Mouse (Mus musculus) heart, postnatal 10 days (tissue): ENCODE data around the gene Lrrc73. TPM values are rescaled to one million over a fixed set of nuclear protein-coding genes. Genes with fewer than 3 reads are reported as not detected.

Source experiments
- DNase-seq, 2 experiments: peaks; one replicate each; pipeline ENCODE4 v3.0.0; 2021
- intact Hi-C: fragments of 180-260 bp; cut with DNase I; formaldehyde crosslinking; loops from one replicate; pipeline ENCODE4 v1.15.1; 2025
- total RNA-seq, 2 experiments: library from RNA; stranded (reverse); gene quantifications; 2 replicates each; pipeline ENCODE4 v1.2.3; 2021

Gene Lrrc73
- total RNA-seq, 2 experiments from 2014 or later: 0.38 to 0.40 TPM

GRCm38 (mm10) chr17:46258279-46259053 lies 5.1 kb downstream of the Lrrc73 start:
- intact Hi-C loops: no loop called here
- DNase-seq: no peak

- intact Hi-C loops: no loop called here
- DNase-seq: no peak
Measured at GRCm38 (mm10) chr17:46259675-46260074, 6.3 kb downstream of the Lrrc73 start.

- intact Hi-C loops: no loop called here
- no peak for DNase-seq
Measured at GRCm38 (mm10) chr17:46262201-46262694, 8.9 kb downstream of the Lrrc73 start.

- intact Hi-C loops: loop anchor here (5.0 kb wide), 1 partner anchor 127 kb away; no protein-coding TSS in a partner anchor
- DNase-seq: no peak
Measured at GRCm38 (mm10) chr17:46265502-46265901, 12.2 kb downstream of the Lrrc73 start.

- peak; percentile 90 to 94 for DNase-seq
- intact Hi-C loops: loop anchor here (1.0 to 5.0 kb wide), 2 partner anchors 32 to 126 kb away; no protein-coding TSS in a partner anchor
Measured at GRCm38 (mm10) chr17:46265918-46266618, 12.7 kb downstream of the Lrrc73 start.

GRCm38 (mm10) chr17:46266986-46267385 lies 13.7 kb downstream of the Lrrc73 start:
- intact Hi-C loops: loop anchor here (1.0 to 5.0 kb wide), 2 partner anchors 31 to 125 kb away; no protein-coding TSS in a partner anchor
- no peak for DNase-seq

- no peak for DNase-seq
- intact Hi-C loops: loop anchor here (5.0 kb wide), 1 partner anchor 125 kb away; no protein-coding TSS in a partner anchor
Measured at GRCm38 (mm10) chr17:46267511-46267910, 14.2 kb downstream of the Lrrc73 start.

GRCm38 (mm10) chr17:46268026-46268720 lies 14.8 kb downstream of the Lrrc73 start:
- DNase-seq: no peak
- intact Hi-C loops: loop anchor here (5.0 kb wide), 1 partner anchor 124 kb away; no protein-coding TSS in a partner anchor

GRCm38 (mm10) chr17:46269771-46270534 lies 16.6 kb downstream of the Lrrc73 start:
- intact Hi-C loops: loop anchor here (5.0 kb wide), 1 partner anchor 122 kb away; no protein-coding TSS in a partner anchor
- DNase-seq: peak; percentile 82 to 89

GRCm38 (mm10) chr17:46272058-46272457 lies 18.7 kb downstream of the Lrrc73 start:
- intact Hi-C loops: no loop called here
- DNase-seq: no peak

GRCm38 (mm10) chr17:46272675-46273074 lies 19.3 kb downstream of the Lrrc73 start:
- DNase-seq: peak in 1 of 2 experiments; percentile 52

GRCm38 (mm10) chr17:46273803-46274236 lies 20.5 kb downstream of the Lrrc73 start:
- no peak for DNase-seq
- intact Hi-C loops: no loop called here

More at GRCm38 (mm10) chr17:46272675-46273074, 19.3 kb downstream of the Lrrc73 start:
- intact Hi-C loops: no loop called here

- DNase-seq: no peak
- intact Hi-C loops: no loop called here
Measured at GRCm38 (mm10) chr17:46274465-46274864, 21.1 kb downstream of the Lrrc73 start.

GRCm38 (mm10) chr17:46275034-46275433 lies 21.7 kb downstream of the Lrrc73 start:
- intact Hi-C loops: no loop called here
- no peak for DNase-seq

- intact Hi-C loops: no loop called here
- no peak for DNase-seq
Measured at GRCm38 (mm10) chr17:46275506-46275905, 22.2 kb downstream of the Lrrc73 start.

GRCm38 (mm10) chr17:46277586-46277985 lies 24.3 kb downstream of the Lrrc73 start:
- DNase-seq: no peak
- intact Hi-C loops: no loop called here

- no peak for DNase-seq
- intact Hi-C loops: no loop called here
Measured at GRCm38 (mm10) chr17:46278011-46278765, 24.9 kb downstream of the Lrrc73 start.

- intact Hi-C loops: no loop called here
- peak; percentile 92 to 93 for DNase-seq
Measured at GRCm38 (mm10) chr17:46282483-46283123, 29.3 kb downstream of the Lrrc73 start, which contains the start of gene Tjap1. Tjap1 (minus strand) TSS chr17:46283026.

- DNase-seq: no peak
- intact Hi-C loops: no loop called here
Measured at GRCm38 (mm10) chr17:46283140-46283539, 29.8 kb downstream of the Lrrc73 start.
